Mouse (Mus musculus) brain, embryonic 14.5 days (tissue): Measurements from ENCODE around the gene Tesk2.

Experiments used
- CTCF ChIP-seq: fragments of 200-500 bp; IDR thresholded peaks from 2 replicates; pipeline ENCODE4 v1.5.1; 2012; ENCODE audit warnings: inconsistent platforms, mild to moderate bottlenecking, moderate library complexity, borderline replicate concordance; ENCODE audit not compliant: insufficient read depth, insufficient read length; ENCODE audit errors: extremely low read depth
- POLR2A ChIP-seq: fragments of 200-500 bp; IDR thresholded peaks from 2 replicates; pipeline ENCODE4 v1.6.1; 2012; ENCODE audit warnings: mild to moderate bottlenecking, inconsistent platforms, borderline replicate concordance; ENCODE audit not compliant: poor library complexity, insufficient read depth, insufficient read length, severe bottlenecking; ENCODE audit errors: extremely low read depth

DNA sequence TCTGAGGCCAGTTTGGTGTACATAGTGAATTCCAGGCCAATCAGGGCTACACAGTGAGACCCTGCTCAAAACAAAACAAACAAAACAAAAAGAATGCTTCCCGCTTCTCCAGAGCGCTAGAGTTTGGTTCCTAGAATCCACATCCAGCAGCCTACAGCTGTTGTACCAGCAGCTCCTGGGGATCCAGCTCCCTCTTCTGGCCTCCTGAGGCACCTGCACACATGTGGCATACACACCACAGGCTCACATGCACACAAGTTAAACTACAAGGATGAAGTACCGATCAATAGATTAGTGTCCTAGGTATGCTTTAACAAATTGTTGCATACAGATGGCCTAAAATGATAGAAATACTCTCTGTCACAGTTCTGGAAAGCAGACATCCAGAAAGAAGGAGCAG is 123.6 kb downstream of the Tesk2 start:
- TF ChIP-seq CTCF: no peak
- no peak for TF ChIP-seq POLR2A
